ENCODE assay signal across 9 mouse cellular contexts in genomic region chr12:21160327-21160828, GRCm38 (mm10).
DNase-seq lines count a peak whose midpoint lies in the region; ATAC-seq lines count a peak whose summit lies in the region.
"Had no signal": no experiment of that assay in that cellular context is flagged by ENCODE, and none has a peak within 500 bp of the region (broad histone marks: within the 10 kb centered on the region; RNA-seq: fewer than 3 reads in every experiment).

No protein-coding gene starts in this region.

- H3K4me1 ChIP-seq in forebrain, embryonic 14.5 days (ENCODE audit: control insufficient read depth, insufficient read depth, low read length), result peaks cover 3% of the 10 kb centered on the region
- H3K4me1 ChIP-seq in forebrain, embryonic 10.5 days, result peaks cover 32% of the 10 kb centered on the region
- peaks cover 58% of the 10 kb centered on the region for H3K4me1 ChIP-seq in heart, embryonic 15.5 days (replicated peaks)
- peaks cover 43% of the 10 kb centered on the region; the same call in 1 of the 2 replicates for H3K4me1 ChIP-seq in stomach, embryonic 15.5 days

- no peak overlapping the region for H3K27ac ChIP-seq in forebrain, embryonic 14.5 days (ENCODE audit: low read depth, low read length)
- H3K27ac ChIP-seq in forebrain, embryonic 10.5 days, result no peak overlapping the region
- peak overlapping the region; percentile 35; the same call in 1 of the 2 replicates for H3K27ac ChIP-seq in heart, embryonic 15.5 days
- H3K27ac ChIP-seq in stomach, embryonic 15.5 days, result no peak overlapping the region
- H3K27ac ChIP-seq: midbrain, embryonic 12.5 days had no signal

- ATAC-seq in forebrain, embryonic 14.5 days, result peak; percentile 46; the same call in 1 of the 2 replicates
- ATAC-seq in heart, embryonic 15.5 days (replicated peaks; ENCODE audit: insufficient number of reproducible peaks, insufficient read depth, low FRiP score, low read depth), result 0 out of 2 replicates have a peak, but pooled peaks have one; percentile 32
- ATAC-seq in stomach, embryonic 15.5 days (ENCODE audit: insufficient read depth, low FRiP score, low read depth), result peak; percentile 70
- ATAC-seq in megakaryocyte, adult 5-6 weeks (ENCODE audit: poor library complexity, severe bottlenecking), result no peak

- no peaks in the 10 kb centered on the region for H3K9me3 ChIP-seq in forebrain, embryonic 14.5 days (replicated peaks; ENCODE audit: control insufficient read depth, low read length)
- peaks cover 7% of the 10 kb centered on the region; the same call in 1 of the 2 replicates for H3K9me3 ChIP-seq in forebrain, embryonic 10.5 days
- H3K9me3 ChIP-seq in heart, embryonic 15.5 days (replicated peaks), result no peaks in the 10 kb centered on the region
- H3K9me3 ChIP-seq in stomach, embryonic 15.5 days, result no peaks in the 10 kb centered on the region

- H3K27me3 ChIP-seq in forebrain, embryonic 14.5 days (replicated peaks; ENCODE audit: control insufficient read depth, insufficient read depth, low read length), result no peaks in the 10 kb centered on the region
- H3K27me3 ChIP-seq in forebrain, embryonic 10.5 days (ENCODE audit: poor library complexity, severe bottlenecking), result no peaks in the 10 kb centered on the region
- H3K27me3 ChIP-seq in heart, embryonic 15.5 days, result no peaks in the 10 kb centered on the region
- H3K27me3 ChIP-seq in stomach, embryonic 15.5 days (replicated peaks), result no peaks in the 10 kb centered on the region
- H3K27me3 ChIP-seq: midbrain, embryonic 12.5 days had no signal

- H3K4me3 ChIP-seq in forebrain, embryonic 14.5 days (ENCODE audit: low read depth, low read length), result no peak overlapping the region
- H3K4me3 ChIP-seq in forebrain, embryonic 10.5 days, result no peak overlapping the region
- no peak overlapping the region for H3K4me3 ChIP-seq in heart, embryonic 15.5 days
- H3K4me3 ChIP-seq in stomach, embryonic 15.5 days (replicated peaks), result no peak overlapping the region
- H3K4me3 ChIP-seq: midbrain, embryonic 12.5 days had no signal

- no peak overlapping the region for H3K9ac ChIP-seq in forebrain, embryonic 14.5 days (ENCODE audit: low read length)
- H3K9ac ChIP-seq in heart, embryonic 15.5 days, result no peak overlapping the region
- H3K9ac ChIP-seq in stomach, embryonic 15.5 days, result no peak overlapping the region
- H3K9ac ChIP-seq: midbrain, embryonic 12.5 days had no signal

- WGBS in forebrain, embryonic 14.5 days, result 74% methylated on average over 8 of the region's 8 CpGs
- 87% methylated on average over 8 of the region's 8 CpGs for WGBS in forebrain, embryonic 10.5 days
- WGBS in heart, embryonic 15.5 days, result 47% methylated on average over 8 of the region's 8 CpGs
- WGBS in stomach, embryonic 15.5 days, result 40% methylated on average over 8 of the region's 8 CpGs

- DNase-seq in forebrain, embryonic 14.5 days (ENCODE audit: low spot score), result peak; percentile 84
- no peak for DNase-seq in forebrain, embryonic 10.5 days (ENCODE audit: extremely low spot score, low spot score)
- DNase-seq in lung, adult 18-20 months, result peak; percentile 56 to 61
- no peak for DNase-seq in lung, postnatal 14 days
- no peak for DNase-seq in urinary bladder, postnatal 14 days (ENCODE audit: low spot score)

- no peaks in the 10 kb centered on the region for H3K36me3 ChIP-seq in forebrain, embryonic 14.5 days (ENCODE audit: control insufficient read depth, insufficient read depth, low read length)
- H3K36me3 ChIP-seq in forebrain, embryonic 10.5 days (replicated peaks), result peaks cover 16% of the 10 kb centered on the region
- no peaks in the 10 kb centered on the region for H3K36me3 ChIP-seq in heart, embryonic 15.5 days
- no peaks in the 10 kb centered on the region for H3K36me3 ChIP-seq in stomach, embryonic 15.5 days

- no peak overlapping the region for H3K4me2 ChIP-seq in forebrain, embryonic 14.5 days (ENCODE audit: low read length)
- H3K4me2 ChIP-seq in heart, embryonic 15.5 days, result peak overlapping the region; percentile 8; the same call in 1 of the 2 replicates
- H3K4me2 ChIP-seq in stomach, embryonic 15.5 days, result peak overlapping the region; percentile 20
- H3K4me2 ChIP-seq: midbrain, embryonic 12.5 days had no signal

Comparison
In these comparisons a context has a peak if more than half of its experiments do, and no peak if none do; other contexts are left out.
1. DNase-seq: peak in forebrain, embryonic 14.5 days (single experiment) and lung, adult 18-20 months (2 of 2); none in forebrain, embryonic 10.5 days (single experiment), lung, postnatal 14 days (single experiment) and urinary bladder, postnatal 14 days (single experiment).